Mouse (Mus musculus): Measurements from ENCODE around the gene Magel2.

The Magel2 gene

GRCm38 (mm10) chr7:62420566-62420965 is 43.8 kb downstream of the Magel2 start:
- in situ Hi-C loops (cut with MboI, MseI), result no loop called here

- in situ Hi-C loops (cut with MboI, MseI), result no loop called here
Measured at GRCm38 (mm10) chr7:62423210-62423609, 46.4 kb downstream of the Magel2 start.

- in situ Hi-C loops (cut with MboI, MseI), result loop anchor here (25.0 kb wide), 1 partner anchor 1259 kb away; no protein-coding TSS in a partner anchor
Measured at GRCm38 (mm10) chr7:62428337-62428736, 51.5 kb downstream of the Magel2 start.
